Mouse (Mus musculus) neutrophil, adult 5-6 weeks (primary cell): ENCODE measurements around the gene Efcab2. TPM values are rescaled to one million over a fixed set of nuclear protein-coding genes. Genes with fewer than 3 reads are reported as not detected.

Experiments
- ATAC-seq: fragments of 151-379, 151-347 bp; 2 replicates; pipeline ENCODE4 v1.8.0; 2017; ENCODE audit warnings: mild to moderate bottlenecking, moderate TSS enrichment; ENCODE audit not compliant: insufficient number of reproducible peaks, poor library complexity, low FRiP score, severe bottlenecking; ENCODE audit errors: extremely low read depth
- total RNA-seq: library from RNA; stranded (forward); fragments of 200-1000 nt; gene quantifications from 2 replicates; pipeline ENCODE4 v1.2.3, GENCODE M21; 2017

Efcab2 gene
- total RNA-seq, 1 experiment from 2014 or later: 8.1 TPM

DNA sequence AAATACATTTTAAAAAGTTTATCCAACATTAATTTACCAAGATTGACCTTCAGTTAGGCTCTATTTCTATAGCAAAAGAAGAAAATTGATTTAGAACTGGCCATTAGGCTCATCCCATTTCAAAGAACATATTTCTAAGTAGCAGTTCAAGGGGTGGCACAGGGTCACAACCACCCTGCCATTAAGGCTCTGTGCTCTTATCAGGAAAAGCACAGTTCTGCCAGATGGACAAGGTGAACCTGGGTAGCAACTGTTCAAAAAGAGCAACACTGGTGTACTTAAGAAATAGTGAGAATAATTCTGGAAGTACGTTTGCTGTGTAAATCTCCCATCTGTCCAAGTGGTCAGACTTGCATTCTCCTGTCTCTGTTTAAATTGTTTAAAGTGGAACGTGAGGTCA is 52.1 kb downstream of the Efcab2 start:
- ATAC-seq: no peak

DNA sequence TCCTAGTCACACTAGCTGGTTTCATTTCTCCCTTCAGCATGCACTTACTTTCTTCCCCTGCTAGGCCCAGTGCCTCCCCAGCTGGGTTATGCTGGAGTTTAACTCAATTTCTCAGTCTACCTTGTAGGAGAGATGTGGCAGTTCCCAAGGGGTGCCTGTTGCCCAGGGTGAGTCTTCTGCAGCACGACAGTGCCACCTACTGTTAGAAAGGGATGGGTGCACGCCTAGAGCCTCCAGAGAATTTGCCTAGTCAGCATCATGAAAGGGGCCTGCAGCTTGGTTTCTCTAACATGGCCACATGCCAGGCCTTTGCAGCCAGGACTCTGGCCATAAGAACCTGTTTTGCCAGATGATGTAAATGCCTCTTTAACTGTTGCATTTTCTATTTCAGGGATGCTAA is 57.8 kb downstream of the Efcab2 start:
- peak; percentile 98 for ATAC-seq

DNA sequence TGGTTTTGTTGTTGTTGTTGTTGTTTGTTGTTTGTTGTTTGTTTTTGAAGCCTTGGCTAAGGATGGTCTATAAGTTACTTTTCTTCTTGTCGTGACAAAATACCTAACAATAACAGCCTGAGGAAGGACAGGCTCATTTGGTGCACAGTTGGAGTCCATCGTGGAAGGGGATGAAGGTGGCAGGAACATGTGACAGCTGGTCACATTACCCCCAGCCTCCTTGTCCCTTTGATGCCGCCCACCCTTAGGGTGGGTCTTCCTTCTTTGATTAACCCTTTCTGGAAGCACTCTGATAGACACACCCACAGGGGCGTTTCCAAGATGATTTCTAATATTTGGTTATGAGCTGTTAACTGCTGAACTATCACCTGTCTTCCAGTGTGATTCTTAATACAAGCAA is 58.3 kb downstream of the Efcab2 start:
- ATAC-seq: no peak

DNA sequence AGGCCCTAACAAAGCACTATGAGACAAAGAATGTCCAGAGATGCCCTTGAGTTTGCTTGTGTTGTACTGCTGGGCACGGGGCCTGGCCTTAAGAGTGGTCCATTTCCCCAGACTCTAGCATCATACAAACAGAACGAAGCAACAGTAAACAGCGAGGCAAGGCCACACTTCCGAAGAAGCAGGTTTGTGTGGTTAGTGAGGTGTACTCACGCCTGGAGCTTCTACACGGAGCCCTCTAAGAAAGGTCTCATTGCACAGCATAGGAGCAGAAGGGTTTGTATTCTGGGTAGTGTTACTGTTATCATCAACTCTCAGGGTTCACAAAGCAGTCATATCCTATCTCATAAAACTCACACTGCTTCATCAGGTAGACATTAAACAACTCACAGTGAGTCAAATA is 61.7 kb downstream of the Efcab2 start:
- no peak for ATAC-seq

DNA sequence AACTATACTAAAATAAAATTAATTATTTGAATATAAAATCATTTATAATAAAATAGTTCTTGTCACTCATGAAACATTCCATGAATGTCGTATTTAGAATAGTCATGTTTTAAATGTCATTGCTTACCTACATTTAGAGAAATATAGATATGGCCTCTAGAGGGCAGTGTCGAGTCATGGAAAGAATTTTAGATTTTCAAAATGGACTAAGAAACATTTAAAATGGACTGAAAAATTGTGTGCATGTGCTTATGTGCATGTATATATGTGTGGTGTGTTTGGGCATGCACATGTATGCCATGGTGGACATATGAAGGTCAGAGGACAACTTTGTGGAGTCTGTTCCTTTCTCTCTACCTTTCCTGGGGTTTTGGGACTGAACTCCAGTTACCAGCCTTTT is 62.4 kb downstream of the Efcab2 start:
- ATAC-seq: no peak

DNA sequence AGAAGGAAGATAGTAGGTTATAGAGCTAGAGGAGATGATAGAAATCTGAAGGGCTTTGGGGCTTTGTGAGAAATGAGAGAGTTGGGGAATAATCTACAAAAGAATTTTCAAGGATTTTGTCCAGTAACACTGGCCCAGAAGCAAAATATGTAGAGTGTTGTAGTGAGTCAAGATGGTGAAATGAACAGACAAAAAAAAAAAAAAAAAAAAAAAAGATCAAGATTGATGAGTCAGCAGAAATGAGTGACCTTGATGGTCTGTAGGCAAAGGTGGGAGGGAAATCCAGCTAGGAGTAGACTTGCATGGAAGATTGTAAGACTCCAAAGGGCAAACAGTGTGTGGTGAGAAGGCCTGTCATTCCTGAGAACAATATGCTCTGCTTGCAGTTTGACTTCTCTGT is 78.0 kb downstream of the Efcab2 start:
- ATAC-seq: no peak

DNA sequence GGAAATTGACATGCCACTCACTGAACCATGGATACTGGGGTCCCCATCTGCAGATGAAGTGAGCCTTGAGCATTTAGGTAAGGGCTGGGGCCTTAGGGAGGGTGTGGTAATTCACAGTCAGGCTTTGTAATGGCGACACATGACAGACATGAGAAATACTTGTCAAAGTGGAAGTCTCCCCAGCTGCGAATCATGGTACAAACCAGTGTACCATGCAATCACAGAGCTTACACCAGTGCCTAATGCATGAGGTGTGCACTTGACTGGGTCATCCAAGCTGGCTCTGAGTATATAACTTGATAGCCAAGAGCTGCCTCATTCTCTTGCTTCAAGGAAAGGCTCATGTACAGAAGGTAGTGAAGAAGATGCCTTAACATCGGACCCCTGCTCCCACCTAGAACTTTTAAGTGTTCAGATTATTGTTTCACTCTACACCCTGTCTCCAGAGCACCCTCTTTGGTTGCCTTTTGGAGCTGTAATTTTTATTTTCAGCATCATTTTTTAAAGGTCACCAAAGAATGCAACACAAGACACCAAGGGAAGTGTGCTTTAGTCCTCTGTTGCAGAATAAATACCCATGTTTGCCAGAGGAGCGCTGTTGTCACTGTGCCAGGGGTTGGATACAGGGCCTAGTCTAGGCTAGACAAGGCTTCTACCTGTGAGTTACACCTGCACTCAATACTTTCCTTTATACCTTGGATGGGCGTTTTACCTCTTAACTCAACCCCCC is 79.4 kb downstream of the Efcab2 start:
- no peak for ATAC-seq

DNA sequence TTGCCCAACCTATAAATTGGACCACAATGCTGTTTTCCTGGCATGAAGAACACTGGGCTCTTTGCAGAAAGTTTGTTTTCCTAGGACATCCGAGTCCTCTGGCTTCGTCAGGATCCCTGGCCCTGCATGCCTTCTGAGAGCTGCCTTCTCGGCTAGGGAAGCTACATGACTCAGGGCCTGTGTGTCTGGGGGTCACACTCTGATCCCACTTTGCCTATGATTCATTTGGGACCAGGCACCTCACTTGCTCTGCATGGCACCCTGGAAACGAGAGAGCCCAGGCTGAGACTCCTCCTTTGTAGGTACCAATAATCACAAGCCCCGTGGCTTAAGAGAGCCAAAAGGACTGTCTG is 80.0 kb downstream of the Efcab2 start:
- no peak for ATAC-seq

DNA sequence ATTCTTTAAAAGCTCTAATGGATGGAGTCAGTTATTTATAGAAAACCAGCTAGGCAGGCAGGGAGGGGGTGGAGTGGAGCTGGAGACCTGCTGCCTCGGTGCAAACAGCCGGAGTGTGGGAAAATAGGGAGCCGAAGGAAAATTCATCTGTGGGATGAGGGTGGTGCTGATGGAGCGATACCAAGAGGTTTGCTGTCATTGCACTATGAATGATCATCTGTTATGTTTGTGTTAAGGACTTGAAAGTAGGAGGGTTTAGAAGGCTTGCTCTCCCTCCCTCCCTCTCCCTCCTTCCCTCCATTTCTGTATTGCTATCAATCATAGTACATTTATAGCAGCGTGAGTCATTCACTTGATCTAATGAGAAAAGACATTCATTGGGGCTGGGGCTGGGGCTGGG is 80.9 kb downstream of the Efcab2 start:
- ATAC-seq: no peak

DNA sequence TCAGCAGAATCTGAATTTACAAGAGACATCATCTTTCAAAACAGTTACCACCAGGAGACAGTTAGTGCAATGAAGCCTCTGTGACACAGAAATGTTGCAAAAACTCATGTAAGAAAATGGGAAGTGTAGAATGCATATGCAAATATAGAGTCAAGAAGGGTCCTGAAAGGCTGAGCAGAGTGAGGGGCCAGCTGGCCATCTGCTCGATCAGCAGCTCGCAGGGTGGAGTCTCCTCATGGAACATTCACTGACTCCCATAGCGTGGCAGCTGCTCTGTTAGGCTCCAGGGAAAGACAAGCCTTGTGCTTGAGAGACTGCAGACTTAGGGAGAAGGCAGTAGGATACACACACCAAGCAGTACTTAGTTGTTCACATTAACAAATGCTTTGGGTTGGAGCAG is 83.2 kb downstream of the Efcab2 start:
- no peak for ATAC-seq

DNA sequence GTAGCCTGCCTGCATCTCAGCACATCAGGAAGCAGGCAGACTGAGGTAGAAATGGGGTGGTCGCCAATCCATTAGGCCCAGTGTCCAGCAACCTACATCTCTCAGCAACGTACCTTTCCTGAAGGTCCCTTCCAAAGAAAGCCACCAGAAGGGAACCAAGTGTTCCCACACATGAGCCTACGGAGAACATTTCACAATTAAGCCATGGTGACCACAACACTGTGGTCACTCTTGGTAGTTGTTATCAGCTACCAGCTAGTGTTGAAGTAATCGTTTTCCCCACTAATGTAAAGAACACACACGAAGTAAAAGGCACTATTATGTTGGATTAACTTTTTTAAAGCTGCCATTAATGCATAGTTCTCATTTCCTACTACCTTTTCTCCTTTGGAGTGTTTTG is 85.8 kb downstream of the Efcab2 start:
- ATAC-seq: no peak

DNA sequence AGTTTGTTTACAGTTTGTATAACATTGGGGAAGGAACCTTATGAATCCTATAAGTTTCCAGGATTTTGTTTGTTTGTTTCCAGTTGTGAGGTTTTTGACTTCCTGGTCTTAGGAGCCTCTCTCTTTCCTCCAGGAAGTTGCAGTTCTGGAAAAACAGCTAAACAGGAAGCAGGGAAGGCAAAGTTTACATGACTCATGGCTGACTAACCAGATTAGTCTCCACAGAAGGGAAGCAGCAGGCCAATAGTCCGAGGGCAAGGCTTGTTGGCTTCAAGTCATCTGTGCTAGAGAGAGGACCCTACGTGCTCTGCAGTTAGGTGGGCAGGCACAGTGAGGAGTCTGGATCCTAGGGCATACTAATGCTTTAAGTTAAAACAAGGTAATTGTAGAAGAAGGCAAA is 86.6 kb downstream of the Efcab2 start:
- ATAC-seq: no peak

DNA sequence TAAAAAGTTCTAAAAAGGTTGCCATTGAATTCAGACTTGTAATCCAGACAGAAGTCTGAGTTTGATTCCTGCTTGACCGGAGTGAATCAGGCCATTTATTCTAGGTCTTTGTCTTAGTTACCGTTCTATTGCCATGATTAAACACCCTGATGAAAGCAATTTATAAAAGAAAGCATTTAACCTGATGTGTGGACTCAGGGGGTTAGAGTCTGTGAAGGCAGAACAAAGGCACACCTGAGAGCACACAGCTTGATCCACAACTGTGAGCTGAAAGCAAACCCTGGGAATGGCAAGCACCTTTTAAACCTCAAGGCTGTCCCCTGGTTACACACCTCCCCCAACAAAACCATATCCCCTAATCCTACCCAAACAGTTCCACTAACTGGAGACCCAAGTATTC is 90.3 kb downstream of the Efcab2 start:
- ATAC-seq: no peak

DNA sequence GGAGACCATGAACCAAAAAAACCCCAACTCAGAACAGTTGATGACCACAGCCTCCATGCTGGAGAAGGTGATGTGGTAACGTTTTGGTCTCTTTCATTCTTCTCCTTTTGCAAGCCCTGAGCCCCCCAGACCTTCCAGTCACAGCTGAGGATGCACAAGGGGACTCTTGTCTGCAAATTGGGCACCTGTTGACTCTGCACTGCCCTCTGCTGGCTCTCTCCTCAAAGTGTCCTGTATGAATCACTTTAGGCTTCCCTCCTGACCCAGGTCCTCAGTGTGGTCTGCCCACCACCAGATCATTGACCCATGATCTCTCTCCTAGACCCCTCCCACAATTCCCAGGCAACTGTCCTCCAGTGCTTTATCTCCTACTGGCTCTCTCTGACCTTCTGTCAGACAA is 91.0 kb downstream of the Efcab2 start:
- peak; percentile 61; the same call in 1 of the 2 replicates for ATAC-seq

DNA sequence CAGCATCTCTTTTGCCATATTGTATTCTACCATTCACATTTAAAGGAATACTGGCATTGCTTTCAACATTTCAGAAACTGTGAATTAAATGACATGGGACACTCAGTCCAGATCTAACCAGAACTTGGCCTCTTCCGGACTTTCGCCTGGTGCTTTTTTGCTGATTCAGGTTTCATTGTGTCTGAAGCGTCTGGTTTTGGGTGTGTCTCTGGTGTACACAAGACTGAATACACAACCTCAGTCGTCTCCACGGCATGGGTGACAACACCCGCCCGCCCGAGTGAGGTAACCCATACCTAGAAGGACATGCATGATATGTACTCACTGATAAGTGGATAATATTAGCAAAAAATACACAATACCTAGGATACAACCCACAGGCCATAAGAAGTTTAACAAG is 101.1 kb downstream of the Efcab2 start:
- ATAC-seq: no peak

DNA sequence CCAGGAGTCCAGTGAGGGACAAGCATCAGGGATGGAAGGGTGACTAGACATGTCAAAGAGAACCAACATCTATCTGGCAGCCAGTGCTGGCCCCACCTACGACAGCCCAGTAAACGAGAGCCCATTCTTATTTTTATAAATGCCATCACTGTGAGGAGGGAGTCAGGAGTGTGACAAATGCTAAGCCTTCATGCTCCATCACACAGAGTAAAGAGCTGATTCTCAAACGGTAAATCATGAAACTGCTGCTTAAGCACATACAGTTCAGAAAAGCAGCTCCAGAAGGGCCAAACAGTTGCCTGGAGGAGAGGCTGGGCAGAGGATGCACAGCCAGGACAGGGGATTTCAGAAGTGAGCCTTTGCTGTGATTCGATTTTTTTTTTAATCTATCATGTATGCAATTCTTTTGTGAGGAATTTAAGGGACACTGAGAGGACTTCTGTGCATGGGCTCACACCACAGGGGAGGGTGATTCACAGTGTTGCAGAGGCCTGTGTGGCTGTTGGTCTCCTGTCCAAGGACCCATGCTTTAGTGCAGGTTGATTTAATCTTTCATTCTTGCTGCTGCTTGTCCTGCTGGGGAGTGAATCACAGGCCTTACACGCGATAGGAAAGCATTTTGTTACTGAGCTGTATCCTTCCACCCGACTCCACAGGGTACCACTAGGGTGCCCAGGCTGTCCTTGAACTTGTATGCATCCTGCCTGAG is 106.6 kb downstream of the Efcab2 start:
- no peak for ATAC-seq

DNA sequence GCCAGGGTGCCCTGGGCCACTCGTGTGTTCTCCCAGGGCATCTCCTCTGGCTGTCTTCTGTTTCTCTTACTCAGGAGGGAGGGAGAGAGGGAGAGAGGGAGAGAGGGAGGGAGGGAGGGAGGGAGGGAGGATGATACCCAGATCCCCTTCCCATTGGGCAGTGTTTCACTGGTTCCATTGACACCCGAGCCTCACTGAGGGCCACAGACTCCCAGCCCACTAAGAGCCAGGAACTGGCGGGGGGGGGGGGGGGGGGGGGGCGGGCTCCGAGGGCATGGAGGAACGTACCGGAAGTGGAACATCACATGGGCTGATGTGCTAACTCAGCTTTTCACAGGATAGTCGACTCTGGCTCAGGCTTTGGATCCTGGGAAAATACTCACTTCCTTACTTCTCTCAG is 108.1 kb downstream of the Efcab2 start:
- ATAC-seq: no peak

DNA sequence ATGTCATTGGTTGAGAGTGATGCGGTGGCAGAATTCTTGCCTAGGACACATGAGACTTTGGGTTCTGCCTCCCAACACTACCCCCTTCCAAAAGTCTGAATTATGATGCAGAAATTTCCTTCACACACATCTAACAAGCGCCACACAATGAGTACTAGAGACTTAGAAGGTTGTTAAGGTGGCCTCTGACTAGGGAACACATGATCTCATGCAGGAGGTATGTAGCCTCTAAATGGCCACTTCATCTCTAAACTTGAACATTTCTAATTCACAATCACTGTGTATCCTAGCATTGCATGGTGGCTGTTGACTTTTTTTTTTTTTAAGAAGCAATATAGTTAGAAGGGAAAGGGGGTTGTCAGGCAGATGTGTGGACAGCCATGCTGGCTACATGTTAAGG is 110.0 kb downstream of the Efcab2 start:
- no peak for ATAC-seq

DNA sequence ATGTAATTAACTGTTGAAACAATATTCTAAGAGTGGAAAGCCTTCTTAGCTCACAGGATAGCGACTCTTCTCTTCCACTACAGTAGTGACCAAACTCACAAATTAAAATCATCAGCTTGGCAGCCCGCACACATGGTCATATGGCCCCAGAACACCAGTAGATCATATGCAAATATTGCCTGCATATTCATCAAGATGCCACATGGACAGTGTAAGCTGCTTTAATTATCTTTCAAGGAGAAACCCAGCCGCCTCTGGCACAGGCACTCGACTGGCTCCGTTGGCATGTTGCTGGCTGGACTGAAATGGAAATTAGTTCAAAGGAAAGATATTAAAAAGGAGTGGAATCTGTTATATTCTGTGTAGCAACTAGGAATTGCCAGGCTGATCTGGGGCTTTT is 116.5 kb downstream of the Efcab2 start:
- ATAC-seq: no peak

DNA sequence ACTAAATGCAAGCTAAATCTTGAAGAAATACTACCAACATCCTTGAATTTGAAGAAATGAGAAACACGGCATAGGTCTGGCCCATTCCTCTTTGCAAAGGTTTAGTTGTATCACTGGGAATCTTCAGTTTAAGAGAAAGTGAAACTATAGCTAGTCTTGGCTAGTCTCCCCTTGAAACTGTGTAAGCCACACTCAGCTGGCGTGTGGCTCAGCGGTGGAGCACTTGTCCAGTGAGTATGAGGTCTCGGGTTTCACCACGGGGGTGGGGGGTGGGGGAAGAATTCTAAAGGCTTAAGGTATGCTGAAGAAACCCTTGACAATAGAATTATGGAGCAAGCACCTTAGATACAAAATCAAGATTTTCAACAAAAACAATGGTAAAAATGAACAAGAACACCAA is 117.3 kb downstream of the Efcab2 start:
- no peak for ATAC-seq

DNA sequence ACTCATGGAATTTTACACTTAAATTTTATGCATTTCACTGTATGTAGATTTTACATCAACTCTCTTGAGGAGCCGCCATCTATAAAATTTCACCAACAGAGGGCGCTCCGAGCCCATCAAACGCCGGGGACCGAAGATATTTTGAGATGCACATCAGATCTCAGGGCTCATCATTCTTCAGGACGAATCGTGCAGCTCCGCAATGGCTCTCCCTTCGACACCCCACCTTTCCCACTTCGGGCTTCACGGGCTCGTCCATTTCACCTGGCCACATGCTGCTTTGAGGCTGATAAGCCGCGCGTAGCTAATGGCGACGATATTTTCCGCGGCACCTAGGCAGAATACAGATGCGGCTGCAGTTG is 121.3 kb downstream of the Efcab2 start:
- peak; percentile 30; the same call in 1 of the 2 replicates for ATAC-seq
